Mouse (Mus musculus): ENCODE results near the gene Txndc8.

DNA sequence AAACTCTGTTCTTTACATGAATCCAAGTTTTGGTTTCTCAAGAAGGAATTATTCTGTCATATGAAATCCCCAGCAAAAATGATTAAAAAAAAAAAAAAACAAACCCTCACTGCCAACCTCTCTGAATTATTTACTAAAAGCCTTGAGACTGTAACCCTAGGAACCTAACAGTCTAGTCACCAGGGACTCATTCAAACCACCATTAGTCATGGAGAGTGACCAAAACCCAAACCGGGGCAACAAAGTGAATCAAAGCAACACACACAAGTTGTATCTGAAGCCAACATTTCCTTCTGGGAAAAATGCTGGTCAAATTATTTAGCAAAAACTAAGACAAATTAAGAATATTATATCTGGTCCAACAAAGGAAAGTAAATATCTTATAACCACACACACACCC is 56.0 kb downstream of the Txndc8 start:
- TF ChIP-seq CTCF (IDR thresholded peaks at IDR 0.05; ENCODE audit: low read depth) (no peak), EP300 (IDR thresholded peaks at IDR 0.05; ENCODE audit: low read depth) (no peak)

Data from liver, embryonic 14.5 days (tissue).